Mouse (Mus musculus): Measurements from ENCODE around the gene Pam16. TPM values are rescaled to one million over a fixed set of nuclear protein-coding genes. Genes with fewer than 3 reads are reported as not detected.
A peak's percentile ranks its signal among the peaks of the same experiment; 100 is the strongest.

Pam16 gene
- polyA plus RNA-seq, 1 experiment from 2014 or later: 134 TPM

GRCm38 (mm10) chr16:4650161-4650560 is 25.4 kb upstream of the Pam16 start:
- ATAC-seq (replicated peaks; ENCODE audit: insufficient number of reproducible peaks, low FRiP score, low TSS enrichment): no peak
- no peaks in the 10 kb centered on the region for H3K9me3 ChIP-seq (replicated peaks; ENCODE audit: control insufficient read depth, low read length)
- no peak overlapping the region for H3K4me3 ChIP-seq (ENCODE audit: low read depth, low read length)
- WGBS (ENCODE audit: insufficient replicate concordance): 94% methylated on average over 3 of the region's 3 CpGs
- no peak overlapping the region for H3K9ac ChIP-seq (ENCODE audit: low read depth, low read length)
- H3K4me1 ChIP-seq (ENCODE audit: control insufficient read depth, insufficient read depth, low read length): peaks cover 50% of the 10 kb centered on the region
- H3K27ac ChIP-seq (ENCODE audit: low read depth, low read length): no peak overlapping the region
- H3K27me3 ChIP-seq (ENCODE audit: control insufficient read depth, insufficient read depth, low read length): no peaks in the 10 kb centered on the region
- peaks cover 30% of the 10 kb centered on the region for H3K36me3 ChIP-seq (ENCODE audit: control insufficient read depth, insufficient read depth, low read length)
- no peak overlapping the region for H3K4me2 ChIP-seq

- ATAC-seq (replicated peaks; ENCODE audit: insufficient number of reproducible peaks, low FRiP score, low TSS enrichment): no peak
- 87% methylated on average over 11 of the region's 11 CpGs for WGBS (ENCODE audit: insufficient replicate concordance)
- Histone ChIP-seq H3K4me2 (no peak overlapping the region), H3K27me3 (ENCODE audit: control insufficient read depth, insufficient read depth, low read length) (no peaks in the 10 kb centered on the region), H3K9me3 (replicated peaks; ENCODE audit: control insufficient read depth, low read length) (no peaks in the 10 kb centered on the region), H3K27ac (ENCODE audit: low read depth, low read length) (no peak overlapping the region), H3K36me3 (ENCODE audit: control insufficient read depth, insufficient read depth, low read length) (peaks cover 30% of the 10 kb centered on the region), H3K9ac (ENCODE audit: low read depth, low read length) (0 out of 2 replicates have a peak overlapping the region, but pooled peaks have one; percentile 10), H3K4me1 (ENCODE audit: control insufficient read depth, insufficient read depth, low read length) (peaks cover 46% of the 10 kb centered on the region), H3K4me3 (ENCODE audit: low read depth, low read length) (no peak overlapping the region)
Observed at GRCm38 (mm10) chr16:4649692-4650091, 24.9 kb upstream of the Pam16 start.

- Histone ChIP-seq H3K27ac (ENCODE audit: low read depth, low read length) (no peak overlapping the region), H3K4me1 (ENCODE audit: control insufficient read depth, insufficient read depth, low read length) (peaks cover 49% of the 10 kb centered on the region), H3K9ac (ENCODE audit: low read depth, low read length) (0 out of 2 replicates have a peak overlapping the region, but pooled peaks have one; percentile 10), H3K27me3 (ENCODE audit: control insufficient read depth, insufficient read depth, low read length) (no peaks in the 10 kb centered on the region), H3K36me3 (ENCODE audit: control insufficient read depth, insufficient read depth, low read length) (peaks cover 30% of the 10 kb centered on the region), H3K4me3 (ENCODE audit: low read depth, low read length) (no peak overlapping the region), H3K4me2 (no peak overlapping the region), H3K9me3 (replicated peaks; ENCODE audit: control insufficient read depth, low read length) (no peaks in the 10 kb centered on the region)
- ATAC-seq (replicated peaks; ENCODE audit: insufficient number of reproducible peaks, low FRiP score, low TSS enrichment): no peak
- WGBS (ENCODE audit: insufficient replicate concordance): 83% methylated on average over 5 of the region's 5 CpGs
Observed at GRCm38 (mm10) chr16:4649211-4649610, 24.4 kb upstream of the Pam16 start.

- Histone ChIP-seq H3K27ac (ENCODE audit: low read depth, low read length) (no peak overlapping the region), H3K27me3 (ENCODE audit: control insufficient read depth, insufficient read depth, low read length) (no peaks in the 10 kb centered on the region), H3K9ac (ENCODE audit: low read depth, low read length) (no peak overlapping the region), H3K9me3 (replicated peaks; ENCODE audit: control insufficient read depth, low read length) (no peaks in the 10 kb centered on the region), H3K4me3 (ENCODE audit: low read depth, low read length) (no peak overlapping the region), H3K4me2 (no peak overlapping the region), H3K4me1 (ENCODE audit: control insufficient read depth, insufficient read depth, low read length) (peaks cover 56% of the 10 kb centered on the region), H3K36me3 (ENCODE audit: control insufficient read depth, insufficient read depth, low read length) (peaks cover 30% of the 10 kb centered on the region)
- 91% methylated on average over 28 of the region's 28 CpGs for WGBS (ENCODE audit: insufficient replicate concordance)
- no peak for ATAC-seq (replicated peaks; ENCODE audit: insufficient number of reproducible peaks, low FRiP score, low TSS enrichment)
Observed at GRCm38 (mm10) chr16:4648416-4649023, 23.7 kb upstream of the Pam16 start.

GRCm38 (mm10) chr16:4647651-4648141 is 22.9 kb upstream of the Pam16 start:
- whole genome bisulfite sequencing (ENCODE audit: insufficient replicate concordance): 51% methylated on average over 13 of the region's 13 CpGs
- H3K4me3 ChIP-seq (ENCODE audit: low read depth, low read length): no peak overlapping the region
- ATAC-seq (replicated peaks; ENCODE audit: insufficient number of reproducible peaks, low FRiP score, low TSS enrichment): peak; percentile 23; the same call in 1 of the 2 replicates
- peaks cover 56% of the 10 kb centered on the region for H3K4me1 ChIP-seq (ENCODE audit: control insufficient read depth, insufficient read depth, low read length)
- H3K4me2 ChIP-seq: peak overlapping the region; percentile 27
- no peaks in the 10 kb centered on the region for H3K9me3 ChIP-seq (replicated peaks; ENCODE audit: control insufficient read depth, low read length)
- H3K27ac ChIP-seq (ENCODE audit: low read depth, low read length): peak overlapping the region; percentile 71
- peaks cover 30% of the 10 kb centered on the region for H3K36me3 ChIP-seq (ENCODE audit: control insufficient read depth, insufficient read depth, low read length)
- peak overlapping the region; percentile 24; the same call in 1 of the 2 replicates for H3K9ac ChIP-seq (ENCODE audit: low read depth, low read length)
- H3K27me3 ChIP-seq (ENCODE audit: control insufficient read depth, insufficient read depth, low read length): no peaks in the 10 kb centered on the region

- no peaks in the 10 kb centered on the region for H3K27me3 ChIP-seq (ENCODE audit: control insufficient read depth, insufficient read depth, low read length)
- H3K9ac ChIP-seq (ENCODE audit: low read depth, low read length): peak overlapping the region; percentile 50
- peak overlapping the region; percentile 27 for H3K4me2 ChIP-seq
- 59% methylated on average over 4 of the region's 4 CpGs for WGBS (ENCODE audit: insufficient replicate concordance)
- H3K4me3 ChIP-seq (ENCODE audit: low read depth, low read length): no peak overlapping the region
- no peak for ATAC-seq (replicated peaks; ENCODE audit: insufficient number of reproducible peaks, low FRiP score, low TSS enrichment)
- H3K36me3 ChIP-seq (ENCODE audit: control insufficient read depth, insufficient read depth, low read length): peaks cover 25% of the 10 kb centered on the region
- H3K9me3 ChIP-seq (replicated peaks; ENCODE audit: control insufficient read depth, low read length): no peaks in the 10 kb centered on the region
- peak overlapping the region; percentile 71 for H3K27ac ChIP-seq (ENCODE audit: low read depth, low read length)
- peaks cover 60% of the 10 kb centered on the region for H3K4me1 ChIP-seq (ENCODE audit: control insufficient read depth, insufficient read depth, low read length)
Observed at GRCm38 (mm10) chr16:4646831-4647230, 22.0 kb upstream of the Pam16 start.

- no peaks in the 10 kb centered on the region for H3K27me3 ChIP-seq (ENCODE audit: control insufficient read depth, insufficient read depth, low read length)
- no peaks in the 10 kb centered on the region for H3K9me3 ChIP-seq (replicated peaks; ENCODE audit: control insufficient read depth, low read length)
- H3K4me2 ChIP-seq: no peak overlapping the region
- no peak overlapping the region for H3K4me3 ChIP-seq (ENCODE audit: low read depth, low read length)
- WGBS (ENCODE audit: insufficient replicate concordance): 72% methylated on average over 4 of the region's 4 CpGs
- peaks cover 66% of the 10 kb centered on the region for H3K4me1 ChIP-seq (ENCODE audit: control insufficient read depth, insufficient read depth, low read length)
- H3K9ac ChIP-seq (ENCODE audit: low read depth, low read length): no peak overlapping the region; the same call in 1 of the 2 replicates
- H3K27ac ChIP-seq (ENCODE audit: low read depth, low read length): no peak overlapping the region
- peaks cover 24% of the 10 kb centered on the region for H3K36me3 ChIP-seq (ENCODE audit: control insufficient read depth, insufficient read depth, low read length)
- no peak for ATAC-seq (replicated peaks; ENCODE audit: insufficient number of reproducible peaks, low FRiP score, low TSS enrichment)
Observed at GRCm38 (mm10) chr16:4645867-4646266, 21.1 kb upstream of the Pam16 start.

- Histone ChIP-seq H3K27ac (ENCODE audit: low read depth, low read length) (peak overlapping the region; percentile 89; the same call in 1 of the 2 replicates), H3K4me1 (ENCODE audit: control insufficient read depth, insufficient read depth, low read length) (peaks cover 77% of the 10 kb centered on the region), H3K4me2 (peak overlapping the region; percentile 92), H3K4me3 (ENCODE audit: low read depth, low read length) (no peak overlapping the region), H3K9ac (ENCODE audit: low read depth, low read length) (no peak overlapping the region), H3K36me3 (ENCODE audit: control insufficient read depth, insufficient read depth, low read length) (peaks cover 7% of the 10 kb centered on the region), H3K27me3 (ENCODE audit: control insufficient read depth, insufficient read depth, low read length) (no peaks in the 10 kb centered on the region), H3K9me3 (replicated peaks; ENCODE audit: control insufficient read depth, low read length) (no peaks in the 10 kb centered on the region)
- 62% methylated on average over 11 of the region's 11 CpGs for WGBS (ENCODE audit: insufficient replicate concordance)
- ATAC-seq (replicated peaks; ENCODE audit: insufficient number of reproducible peaks, low FRiP score, low TSS enrichment): no peak
Observed at GRCm38 (mm10) chr16:4643670-4644419, 19.1 kb upstream of the Pam16 start.
